Mouse (Mus musculus) left cerebral cortex, postnatal 4 days (tissue): ENCODE data around the gene Fau. TPM values are rescaled to one million over a fixed set of nuclear protein-coding genes. Genes with fewer than 3 reads are reported as not detected.

Experiments used
- DNase-seq: peaks from one replicate; pipeline ENCODE4 v3.0.0-alpha.2; 2022
- intact Hi-C: fragments of 180-260 bp; cut with DNase I; formaldehyde crosslinking; loops from one replicate; pipeline ENCODE4 v1.15.1; 2025
- total RNA-seq, 2 experiments: library from RNA; stranded (reverse); gene quantifications; 2 replicates each; pipeline ENCODE4 v1.2.3; 2021

The Fau gene
- total RNA-seq, 2 experiments from 2014 or later = 874 to 875 TPM

DNA sequence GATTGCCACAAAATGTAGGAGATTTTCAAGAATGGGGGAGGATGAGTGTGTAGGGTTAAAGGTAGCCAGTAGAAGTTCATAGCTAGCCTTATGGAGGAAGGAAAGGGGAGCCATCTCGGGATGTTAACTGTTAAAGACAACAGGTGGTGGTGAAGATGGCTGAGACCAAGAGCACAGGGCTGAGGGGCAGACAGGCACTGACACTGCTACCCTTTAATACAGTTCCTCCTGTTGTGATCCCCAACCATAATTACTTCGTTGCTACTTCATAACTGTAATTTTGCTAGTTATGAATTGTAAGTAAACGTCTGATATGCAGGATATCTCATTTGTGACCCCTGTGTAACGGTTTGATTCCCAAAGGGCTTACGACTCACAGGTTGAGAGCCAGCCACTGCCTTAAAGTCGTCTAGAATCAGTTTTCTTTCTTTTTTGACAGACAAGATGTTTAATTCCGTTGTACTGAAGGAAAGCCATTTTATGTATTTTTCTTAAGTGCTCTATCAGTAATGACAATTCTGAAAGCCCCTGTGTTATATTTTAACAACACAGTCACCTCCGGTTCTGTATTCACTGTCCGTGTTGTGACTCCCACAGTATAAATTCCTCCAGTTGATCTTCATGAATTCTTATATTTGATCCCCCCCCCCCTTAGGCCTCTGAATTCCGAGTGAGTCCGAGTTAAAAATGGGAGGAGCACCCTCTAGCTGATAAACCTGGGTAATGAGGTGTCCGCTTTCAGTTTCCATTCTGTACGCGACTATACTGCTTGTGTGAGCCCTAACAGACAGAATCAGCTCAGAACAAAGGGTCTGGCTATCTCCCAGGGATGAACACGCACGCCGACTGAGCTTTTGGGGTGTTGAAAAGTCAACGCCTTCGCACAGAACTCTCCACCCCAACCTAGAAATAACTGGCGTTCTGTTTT, 12.0 kb upstream of the Fau start:
- intact Hi-C loops = loop anchor here (10.0 kb wide), 1 partner anchor 81 kb away; the partner anchor contains the start of gene Pola2
- no peak for DNase-seq

DNA sequence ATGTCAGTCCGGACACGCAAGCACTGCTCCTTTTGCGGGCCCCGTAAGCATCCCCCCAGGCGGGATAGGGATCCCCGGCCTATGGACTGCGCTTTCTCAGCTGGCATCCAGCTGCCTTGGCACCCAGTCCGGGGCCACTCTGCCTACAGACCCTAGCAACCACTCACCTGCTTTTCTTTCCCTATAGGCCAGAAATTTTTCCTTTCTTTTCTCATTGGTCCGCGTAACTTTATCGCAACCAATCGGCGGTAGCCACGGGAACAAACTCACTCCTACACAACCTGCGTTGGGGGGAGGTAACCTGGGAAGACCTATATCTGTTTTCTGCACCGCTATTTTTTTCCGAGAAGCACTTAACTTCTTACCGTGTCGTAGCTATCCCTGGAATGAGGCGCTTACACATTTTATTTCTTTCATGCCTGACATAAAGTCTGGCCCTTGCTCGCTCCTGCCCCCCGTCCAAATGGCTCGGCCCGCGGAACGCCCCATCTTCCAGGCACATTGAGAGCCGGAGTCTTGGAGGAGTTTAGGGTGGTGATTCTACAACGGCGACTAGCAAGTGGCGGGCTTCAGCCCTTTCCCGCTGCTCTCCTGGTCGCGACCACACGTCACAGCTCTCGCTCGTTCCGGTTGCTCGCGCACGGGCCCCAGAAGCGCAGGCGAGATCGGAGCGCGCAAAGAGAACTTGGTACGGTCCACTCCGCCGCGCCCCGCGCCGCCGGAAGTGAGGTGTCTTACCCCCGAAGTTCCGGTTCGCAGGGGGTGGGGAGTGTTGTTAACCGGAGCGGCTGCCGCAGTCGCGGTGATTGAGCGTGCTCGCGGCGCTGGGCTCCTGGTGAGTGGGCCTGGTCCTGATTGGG, 11.1 kb upstream of the Fau start, which contains the start of gene Syvn1:
Syvn1 (plus strand) TSS at position 283 of the 860 bp plus-strand sequence.
- intact Hi-C loops = loop anchor here (10.0 kb wide), 1 partner anchor 82 kb away; the partner anchor contains the start of gene Pola2

DNA sequence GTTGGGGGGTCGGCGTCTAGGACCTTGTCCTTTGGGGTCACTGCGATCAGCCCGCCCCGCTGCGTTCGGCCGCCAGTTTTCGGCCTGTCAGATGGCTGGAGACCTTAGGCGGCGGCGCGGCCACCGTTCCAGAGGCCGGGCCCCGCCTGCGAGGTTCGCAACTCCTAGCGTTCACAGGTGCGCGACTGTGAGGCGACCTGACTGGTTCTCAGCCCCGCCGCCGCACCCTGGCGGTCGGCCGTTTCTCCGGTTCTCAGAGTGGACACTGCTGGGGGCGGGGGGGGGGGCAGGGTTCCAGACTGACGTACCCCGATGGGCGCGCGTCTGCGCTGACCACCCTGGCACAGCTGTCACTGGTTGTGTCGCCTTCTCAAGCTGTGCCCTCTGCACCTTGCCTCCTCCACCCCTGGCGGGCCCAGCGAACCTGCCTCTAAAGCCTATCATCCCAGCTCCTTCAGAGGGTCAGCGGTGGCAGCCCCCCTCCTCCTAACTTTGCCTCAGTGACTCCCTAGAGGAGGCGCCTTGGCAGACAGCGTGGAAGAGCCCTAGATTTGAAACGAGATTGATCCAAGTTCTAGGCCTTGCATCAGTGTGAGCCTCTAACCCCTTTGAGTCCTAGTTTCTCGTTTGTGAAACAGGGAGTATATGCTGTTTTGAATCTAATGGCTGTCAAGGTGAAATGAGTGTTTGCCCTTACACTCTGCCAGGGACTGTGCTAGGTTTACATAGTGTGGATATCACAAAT, 10.3 kb upstream of the Fau start:
- intact Hi-C loops = loop anchor here (10.0 kb wide), 1 partner anchor 83 kb away; the partner anchor contains the start of gene Pola2
- DNase-seq = peak; percentile 35

More for the DNA sequence above, 11.1 kb upstream of the Fau start, which contains the start of gene Syvn1:
- DNase-seq = peak; percentile 91

DNA sequence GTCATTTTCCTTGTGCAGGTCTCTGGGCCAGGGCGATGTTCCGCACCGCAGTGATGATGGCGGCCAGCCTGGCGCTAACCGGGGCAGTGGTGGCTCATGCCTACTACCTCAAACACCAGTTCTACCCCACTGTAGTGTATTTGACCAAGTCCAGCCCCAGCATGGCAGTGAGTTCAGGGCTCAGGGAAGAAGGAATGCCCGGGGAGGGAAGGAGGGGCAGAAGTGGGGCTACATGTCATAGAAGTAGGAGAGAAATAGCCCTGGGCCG, 9.8 kb upstream of the Fau start:
- intact Hi-C loops = loop anchor here (10.0 kb wide), 1 partner anchor 83 kb away; the partner anchor contains the start of gene Pola2
- DNase-seq = no peak

DNA sequence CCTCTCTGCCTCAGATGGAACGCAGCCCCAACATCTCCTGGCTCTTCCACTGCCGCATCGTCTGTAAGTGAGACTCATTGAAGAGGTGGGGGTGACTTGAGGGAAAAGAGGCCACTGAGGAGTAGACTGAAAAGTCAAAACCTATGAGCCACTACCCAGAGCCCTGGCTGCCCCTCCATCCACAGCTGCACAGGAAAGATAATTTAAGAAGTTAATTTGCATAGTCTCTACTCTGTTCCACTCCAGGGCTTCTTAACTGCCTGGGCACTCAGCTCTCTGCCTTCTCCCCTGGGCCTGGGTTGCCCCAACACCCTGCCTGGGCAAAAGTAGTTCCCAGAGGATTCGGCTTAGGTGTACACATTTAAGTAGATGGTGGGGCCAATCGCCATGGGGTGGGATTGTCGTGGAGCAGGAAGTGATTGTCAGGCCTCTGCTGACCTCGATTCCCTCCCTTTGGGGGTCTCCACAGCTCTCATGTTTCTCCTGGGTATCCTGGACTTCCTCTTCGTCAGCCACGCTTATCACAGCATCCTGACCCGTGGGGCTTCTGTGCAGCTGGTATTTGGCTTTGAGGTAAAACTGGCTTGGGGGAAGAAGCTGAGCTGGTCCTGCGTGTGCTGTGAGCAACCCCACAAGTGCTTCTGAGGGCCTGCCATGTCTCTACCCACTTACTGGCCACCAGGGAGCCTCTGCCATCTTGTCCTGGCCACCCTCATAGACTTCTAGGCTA, 8.8 kb upstream of the Fau start:
- intact Hi-C loops = loop anchor here (10.0 kb wide), 1 partner anchor 84 kb away; the partner anchor contains the start of gene Pola2
- DNase-seq = no peak

DNA sequence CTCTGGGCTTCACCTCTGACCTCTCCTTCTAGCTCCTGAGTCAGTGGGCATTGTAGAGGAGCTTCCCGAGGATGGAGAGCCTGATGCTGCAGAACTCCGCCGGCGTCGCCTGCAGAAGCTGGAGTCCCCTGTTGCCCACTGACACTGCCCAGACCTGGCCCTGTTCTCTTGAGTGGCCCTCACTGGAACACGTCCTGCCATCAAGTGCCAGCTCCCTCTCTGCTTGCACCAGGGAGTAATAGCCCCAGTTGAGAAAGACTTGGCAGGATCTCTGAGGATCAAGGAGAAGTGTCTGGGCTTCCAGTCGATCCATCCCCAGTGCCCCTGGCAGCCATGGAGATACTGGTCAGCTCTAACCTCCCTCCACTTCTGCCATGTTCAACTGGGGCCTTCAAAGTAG, 5.1 kb upstream of the Fau start:
- intact Hi-C loops = no loop called here
- DNase-seq = no peak

DNA sequence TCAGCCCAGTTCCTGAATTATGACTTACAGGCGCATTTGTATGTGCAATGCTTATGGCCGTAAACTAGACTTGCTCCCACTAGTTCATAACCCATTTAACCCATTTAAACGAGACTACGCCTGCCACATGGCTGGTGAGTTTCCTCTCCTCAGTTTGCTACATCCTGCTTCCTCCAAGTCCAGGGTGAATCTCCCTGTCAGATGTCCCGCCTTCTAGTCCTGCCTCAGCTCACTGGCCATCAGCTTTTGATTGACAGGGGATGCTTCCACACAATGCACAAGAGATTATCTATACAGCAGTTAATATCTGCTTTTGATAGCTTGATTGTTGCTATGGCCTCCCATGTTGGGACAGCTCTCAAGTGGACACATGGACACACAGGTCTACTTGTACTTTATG, 3.3 kb upstream of the Fau start:
- DNase-seq = no peak
- intact Hi-C loops = no loop called here

DNA sequence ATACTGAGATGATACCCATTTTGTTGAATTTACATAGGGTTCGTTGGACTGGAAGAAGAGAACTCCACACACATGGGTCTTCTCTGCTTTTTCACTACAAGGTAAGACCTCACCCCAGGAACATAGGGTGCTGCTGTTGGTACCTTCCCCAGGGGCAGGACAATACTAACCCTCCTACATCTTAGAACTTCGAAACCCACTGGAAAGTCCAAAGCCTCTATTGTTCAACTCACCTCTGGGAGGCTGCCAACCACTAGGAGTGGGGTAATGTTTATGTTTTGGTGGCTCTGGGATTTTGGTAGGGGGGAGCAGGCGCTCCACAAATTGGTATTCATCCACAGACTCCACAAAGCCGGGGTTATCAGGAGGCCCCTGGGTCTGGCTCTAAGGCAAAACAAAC, 948 bp upstream of the Fau start:
- intact Hi-C loops = no loop called here
- DNase-seq = no peak

DNA sequence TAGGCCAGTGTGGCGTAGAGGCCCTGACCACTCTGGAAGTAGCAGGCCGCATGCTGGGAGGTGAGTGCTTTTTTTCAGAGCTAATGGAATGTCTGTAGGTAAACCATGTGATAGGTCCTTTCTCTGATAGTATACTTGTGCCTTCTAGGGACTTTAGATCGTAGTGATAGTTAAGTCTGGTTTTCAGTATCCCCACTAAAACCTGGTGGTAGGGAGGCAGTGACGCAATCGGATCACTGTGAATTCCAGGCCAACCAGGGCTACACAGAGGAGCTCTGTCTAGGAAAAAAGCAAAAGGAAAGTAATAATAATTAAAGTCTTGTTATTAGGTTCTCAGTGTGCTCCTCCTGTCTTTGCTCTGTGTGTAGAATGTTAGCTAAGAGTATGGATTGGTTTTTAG, 869 bp downstream of the Fau start:
- intact Hi-C loops = no loop called here
- DNase-seq = no peak

DNA sequence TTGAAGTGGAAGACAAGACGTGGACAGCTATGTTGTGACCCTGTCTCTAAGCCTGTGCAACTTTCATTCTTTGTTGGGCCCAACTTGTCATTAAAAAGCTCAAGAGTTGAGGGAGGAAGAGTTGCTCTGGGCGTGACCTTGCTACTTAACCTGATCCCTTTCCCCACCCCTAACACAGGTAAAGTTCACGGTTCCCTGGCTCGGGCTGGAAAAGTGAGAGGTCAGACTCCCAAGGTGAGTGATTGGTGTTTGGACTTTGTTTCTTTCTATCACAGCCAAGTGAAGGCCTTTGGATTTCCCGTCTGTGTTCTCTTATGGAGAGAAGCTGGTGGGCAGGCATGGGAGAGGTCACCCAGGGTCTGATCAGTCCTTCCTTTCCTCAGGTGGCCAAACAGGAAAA, 1.3 kb downstream of the Fau start:
- DNase-seq = no peak
- intact Hi-C loops = no loop called here

DNA sequence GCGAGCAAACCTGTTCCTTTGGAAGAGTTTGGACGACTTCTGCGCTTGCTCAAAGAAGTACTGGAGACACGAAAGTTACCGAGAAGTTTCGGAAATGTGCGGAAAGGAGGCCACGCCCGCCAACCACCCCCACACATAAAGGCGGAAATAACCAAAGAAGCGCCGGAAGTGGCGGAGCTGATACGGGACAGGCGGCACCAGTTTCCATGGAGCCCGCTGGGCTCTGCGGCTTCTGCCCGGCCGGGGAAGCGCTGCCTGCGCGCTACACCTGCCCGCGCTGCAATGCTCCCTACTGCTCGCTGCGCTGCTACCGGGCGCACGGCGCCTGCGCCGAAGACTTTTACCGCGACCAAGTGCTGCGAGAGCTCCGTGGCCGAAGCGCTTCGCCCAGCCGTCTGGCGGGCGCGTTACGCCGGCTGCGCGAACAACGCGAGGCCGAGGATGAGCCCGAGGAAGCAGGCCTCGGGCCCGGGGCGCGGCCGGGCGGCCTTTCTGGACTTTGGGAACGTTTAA, 3.4 kb downstream of the Fau start, which contains the start of gene Znhit2:
Znhit2 (plus strand) TSS at position 172 of the 513 bp plus-strand sequence.
- intact Hi-C loops = no loop called here
- DNase-seq = peak; percentile 90

DNA sequence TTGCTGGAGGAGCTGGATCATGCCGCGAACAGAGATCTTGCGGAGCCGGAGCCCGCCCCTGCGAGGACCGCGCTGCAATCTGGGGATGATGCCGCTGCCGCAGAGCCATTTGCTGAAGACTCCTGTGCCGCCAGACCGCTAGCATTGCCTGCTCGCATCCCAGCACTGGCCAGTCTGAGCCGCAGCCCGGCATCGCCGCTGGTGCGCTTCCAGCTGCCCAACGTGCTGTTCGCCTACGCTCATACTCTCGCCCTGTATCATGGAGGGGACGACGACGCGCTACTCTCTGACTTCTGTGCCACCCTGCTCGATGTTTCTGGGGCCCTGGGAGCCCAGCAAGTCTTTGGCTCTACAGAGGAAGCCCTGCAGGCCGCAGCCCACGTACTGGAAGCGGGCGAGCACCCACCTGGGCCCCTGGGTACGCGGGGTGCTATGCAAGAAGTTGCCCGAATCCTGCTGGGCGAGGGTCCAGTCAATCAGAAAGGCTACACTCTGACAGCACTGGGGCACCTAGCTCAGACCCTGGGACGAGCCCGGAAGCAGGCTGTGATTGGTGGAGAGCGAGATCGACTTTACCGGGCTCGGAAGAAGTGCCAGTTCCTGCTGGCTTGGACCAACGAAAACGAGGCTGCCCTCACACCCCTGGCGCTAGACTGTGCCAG, 4.1 kb downstream of the Fau start:
- intact Hi-C loops = no loop called here
- peak; percentile 64 for DNase-seq

DNA sequence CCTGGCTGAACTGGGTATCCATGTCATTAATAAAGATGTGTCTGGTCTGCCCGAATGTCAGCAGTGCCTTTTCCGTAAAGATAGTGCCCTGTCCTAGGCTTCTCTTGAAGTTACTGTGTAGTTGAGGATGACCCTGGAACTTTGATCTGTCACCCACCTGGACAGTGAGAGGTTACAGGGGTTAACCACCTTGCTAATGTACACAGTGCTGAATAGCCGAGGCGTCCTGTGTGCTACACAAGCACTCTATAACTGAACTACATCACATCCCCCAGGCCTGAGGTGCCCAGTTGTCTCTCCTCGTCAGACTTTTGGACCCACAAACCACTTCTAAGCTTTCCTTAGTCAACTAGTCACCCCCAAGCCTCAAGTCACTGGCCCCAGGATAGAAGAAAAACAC, 4.8 kb downstream of the Fau start:
- intact Hi-C loops = no loop called here
- DNase-seq = no peak

DNA sequence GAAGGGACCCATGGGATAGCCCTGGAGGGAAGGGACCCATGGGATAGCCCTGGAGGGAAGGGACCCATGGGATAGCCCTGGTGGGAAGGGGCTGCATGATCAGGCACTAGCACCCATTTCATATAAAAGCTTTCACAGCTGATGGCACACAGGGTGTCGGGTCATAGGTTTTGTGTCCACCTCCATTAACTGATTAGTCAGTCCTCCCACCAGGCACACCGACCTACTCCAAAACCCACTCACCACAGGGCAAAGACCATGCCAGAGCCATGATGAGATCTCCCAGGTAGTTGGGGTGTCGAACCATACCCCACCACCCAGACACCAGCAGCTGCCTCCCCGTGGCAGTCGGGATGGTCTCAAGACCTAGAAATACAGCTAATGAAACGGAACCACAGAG, 5.4 kb downstream of the Fau start:
- intact Hi-C loops = no loop called here

DNA sequence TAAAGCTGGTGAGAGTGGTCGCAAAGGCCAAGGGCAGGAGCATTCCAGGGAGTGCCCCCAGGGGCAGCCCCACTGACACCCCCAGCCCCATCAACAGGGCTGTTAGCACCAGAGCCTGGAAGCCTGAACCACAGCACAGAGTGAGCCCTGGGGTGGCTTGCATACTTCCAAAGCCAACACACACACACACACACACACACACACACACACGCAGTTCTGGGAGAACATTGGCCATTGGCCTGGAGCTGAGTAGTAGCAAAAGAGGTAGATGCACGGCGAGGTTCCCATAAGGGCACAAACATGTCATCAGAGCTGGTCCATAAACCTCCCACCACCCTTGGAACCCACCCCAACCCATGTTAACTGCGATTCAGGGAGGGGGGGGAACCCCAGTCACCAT, 8.9 kb downstream of the Fau start:
- intact Hi-C loops = no loop called here
- DNase-seq = no peak

More for the DNA sequence above, 5.4 kb downstream of the Fau start:
- no peak for DNase-seq

DNA sequence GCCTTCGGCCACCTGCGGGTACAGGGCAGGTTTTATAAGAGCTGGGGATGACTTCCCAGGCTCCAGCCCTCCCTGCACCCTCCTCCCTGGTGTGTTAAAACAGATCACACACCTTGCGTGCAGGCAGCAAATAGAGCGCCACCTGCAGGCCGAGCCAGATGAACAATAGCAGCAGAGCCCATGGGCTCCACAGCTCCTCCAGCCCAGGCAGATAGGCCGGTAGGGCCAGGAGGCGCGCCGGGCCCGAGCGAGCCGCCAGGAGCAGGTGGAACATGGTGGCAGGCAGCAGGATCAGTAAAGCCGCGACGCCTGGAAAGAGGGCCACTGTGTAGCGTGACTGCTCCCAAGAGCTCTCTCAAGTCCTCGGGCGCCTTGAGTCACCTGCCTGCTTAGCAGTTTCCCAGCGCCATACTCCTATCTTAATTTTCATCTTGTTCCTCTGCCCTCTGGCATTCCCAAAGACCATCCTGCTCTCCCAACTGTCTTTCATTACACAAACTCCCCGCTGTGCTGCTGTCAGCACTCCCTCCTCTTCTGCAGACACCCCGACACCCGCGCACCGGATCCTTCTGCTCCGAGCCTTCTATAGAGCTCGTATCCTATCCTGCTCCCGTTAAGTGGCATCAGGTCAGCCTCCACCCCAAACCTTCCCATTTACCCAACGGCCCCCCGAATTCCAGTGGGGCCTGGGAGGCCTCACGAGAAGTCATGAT, 9.5 kb downstream of the Fau start:
- peak; percentile 88 for DNase-seq
- intact Hi-C loops = no loop called here

DNA sequence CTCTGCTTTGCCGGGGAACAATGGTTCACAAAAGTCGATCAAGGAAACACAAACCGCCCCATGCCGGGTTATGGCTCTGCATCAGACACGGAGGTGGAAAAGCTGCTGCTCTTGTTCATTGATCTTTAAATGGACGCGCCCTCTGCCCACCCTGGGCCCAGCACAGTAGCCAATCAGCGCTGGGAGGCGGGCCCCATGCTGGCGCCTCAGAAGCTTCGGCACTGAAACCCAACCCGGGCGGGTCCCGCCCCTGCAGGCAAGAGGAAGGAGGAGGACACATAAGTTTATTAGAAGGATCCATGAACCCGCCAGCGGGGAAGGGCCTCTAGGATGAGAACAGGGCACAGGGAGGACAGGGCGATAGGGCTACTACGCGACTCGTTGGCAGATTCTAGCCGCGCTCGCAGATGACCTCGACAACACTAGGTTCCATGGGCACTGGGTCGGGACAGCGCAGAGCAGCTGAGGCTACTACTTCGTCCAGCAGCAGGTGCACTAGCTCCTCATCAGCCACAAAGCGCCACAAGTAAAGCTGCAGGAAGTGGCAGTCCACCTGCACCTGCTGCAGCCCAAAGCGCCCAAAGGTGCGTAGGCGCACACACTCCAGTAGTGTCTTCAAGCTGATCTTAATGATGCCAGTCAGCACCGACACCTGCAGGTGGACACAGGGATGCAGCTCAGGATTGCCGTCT, 10.2 kb downstream of the Fau start, which contains the start of gene Tm7sf2:
Tm7sf2 (minus strand) TSS at position 650 of the 692 bp plus-strand sequence.
- peak; percentile 92 for DNase-seq
- intact Hi-C loops = no loop called here

DNA sequence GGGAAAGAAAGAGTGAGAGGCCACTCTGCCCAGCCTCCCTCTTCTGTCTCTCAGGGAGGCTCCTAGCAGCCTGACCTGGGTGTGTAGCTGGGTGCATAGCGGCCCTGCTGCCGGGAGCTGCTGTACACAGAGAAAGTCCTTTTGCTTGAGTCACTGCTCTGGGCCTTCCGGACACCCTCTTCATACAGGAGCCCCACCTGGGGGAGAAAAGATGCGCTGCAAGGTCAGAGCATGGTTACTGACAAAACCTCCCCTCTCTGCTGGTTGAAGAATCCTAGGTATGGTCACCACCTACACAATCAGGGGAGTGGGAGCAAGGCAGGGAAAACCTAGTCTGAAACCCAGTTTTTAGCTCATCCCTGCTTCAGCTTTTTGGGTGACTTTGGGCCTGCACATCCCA, 11.3 kb downstream of the Fau start:
- intact Hi-C loops = no loop called here
- DNase-seq = no peak
